Mouse (Mus musculus) retina, postnatal 7 days (tissue): ENCODE measurements at regions not wholly inside any gene's neighbourhood (a gene's known extent, or its start where the extent isn't known, plus 50 kb on each side); places are given as distances from the start of the nearest gene placed in this dataset.
"Not testable (repeated sequence)": the region's sequence is repeated elsewhere in the genome, so short reads cannot be mapped to it uniquely, and the experiment has no call there.

ENCODE experiments used
- DNase-seq: peaks from one replicate; pipeline ENCODE4 v3.0.0-alpha.2; 2012; ENCODE audit warnings: low read depth, low spot score

DNA sequence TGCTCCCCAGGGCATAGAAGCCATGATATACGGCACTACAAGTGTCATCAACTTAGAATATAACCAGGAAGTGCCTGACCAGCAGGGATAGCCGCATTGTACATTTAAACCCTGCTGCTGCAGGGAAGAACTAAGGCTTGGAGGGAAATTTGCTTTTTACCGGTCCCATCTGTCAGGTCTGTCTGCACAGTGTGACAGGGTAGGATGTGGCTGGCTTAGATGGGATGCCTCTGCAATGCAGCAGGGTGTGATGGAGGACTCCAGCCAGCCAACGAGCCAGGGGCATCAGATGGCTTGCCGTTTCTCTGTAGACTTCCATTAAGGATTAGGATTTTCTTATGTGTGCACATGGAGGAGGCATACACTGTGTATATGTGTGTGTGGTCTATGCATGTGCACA is 426.2 kb upstream of the Auts2 start:
- no peak for DNase-seq

DNA sequence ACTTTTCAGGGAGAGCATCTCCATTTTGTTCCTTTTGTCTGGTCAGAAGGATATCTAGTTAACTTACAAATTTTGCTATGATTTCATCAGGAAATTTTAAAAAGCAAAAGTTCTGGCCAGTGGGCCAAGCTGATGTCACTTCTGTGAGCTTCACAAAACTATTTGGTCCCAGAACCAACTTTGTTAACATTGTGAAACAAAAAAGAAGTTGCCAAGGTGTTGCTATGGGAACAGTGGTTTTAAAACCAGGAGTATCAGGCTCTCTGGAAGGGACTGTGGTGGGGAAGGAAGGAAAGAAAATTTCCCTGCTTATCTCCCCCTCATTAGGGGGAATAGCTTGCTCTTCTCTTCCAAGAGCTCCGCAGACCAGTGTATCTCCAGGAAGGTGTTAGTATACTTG is 416.8 kb upstream of the Auts2 start:
- no peak for DNase-seq

- no peak for DNase-seq
Observed at GRCm38 (mm10) chr5:132956184-132956583, 413.0 kb upstream of the Auts2 start.

GRCm38 (mm10) chr5:132955051-132955450 is 411.9 kb upstream of the Auts2 start:
- no peak for DNase-seq

DNA sequence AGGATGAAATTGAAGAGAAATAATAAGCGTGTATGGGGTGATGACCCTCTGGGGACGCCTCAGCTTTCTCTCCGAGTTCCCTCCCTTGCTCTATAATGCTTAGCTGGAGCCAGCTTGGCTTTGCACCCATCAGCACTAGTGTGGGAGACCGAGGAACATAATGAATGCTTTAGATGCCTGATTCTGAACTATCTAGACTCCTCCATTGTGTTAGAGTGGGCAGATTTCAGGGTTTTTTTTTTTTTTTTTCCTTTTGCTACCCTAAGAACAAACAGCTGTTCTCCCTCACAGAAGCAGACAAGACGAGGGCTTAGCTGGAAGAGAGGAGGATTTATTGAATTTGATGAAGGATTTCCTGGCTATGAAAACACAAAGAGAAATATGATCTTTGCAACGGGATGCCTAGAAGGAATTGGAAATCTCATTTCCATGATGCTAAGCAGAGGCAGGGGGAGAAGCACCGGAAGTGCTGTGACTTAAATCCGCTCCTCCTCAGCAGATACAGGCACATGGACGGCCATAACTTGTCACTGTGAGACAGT is 390.4 kb upstream of the Auts2 start:
- no peak for DNase-seq

DNA sequence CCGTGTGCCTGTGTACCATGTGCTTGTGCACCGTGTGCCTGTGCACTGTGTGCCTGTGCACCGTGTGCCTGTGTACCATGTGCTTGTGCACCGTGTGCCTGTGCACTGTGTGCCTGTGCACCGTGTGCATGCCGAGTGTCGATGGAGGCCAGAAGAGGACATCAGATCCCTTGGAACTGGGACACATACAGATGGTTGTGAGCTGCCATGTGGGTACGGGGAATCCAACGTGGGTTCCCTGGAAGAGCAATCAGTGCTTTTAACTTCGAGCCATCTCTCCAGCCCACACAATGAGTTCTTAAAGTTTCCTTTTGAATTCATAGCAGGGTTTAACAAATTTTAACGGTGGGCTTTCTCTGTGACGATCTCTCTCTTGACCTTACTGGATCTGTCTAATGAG is 386.8 kb upstream of the Auts2 start:
- DNase-seq = not testable (repeated sequence)

GRCm38 (mm10) chr5:132923365-132923764 is 380.2 kb upstream of the Auts2 start:
- DNase-seq = peak; percentile 6

DNA sequence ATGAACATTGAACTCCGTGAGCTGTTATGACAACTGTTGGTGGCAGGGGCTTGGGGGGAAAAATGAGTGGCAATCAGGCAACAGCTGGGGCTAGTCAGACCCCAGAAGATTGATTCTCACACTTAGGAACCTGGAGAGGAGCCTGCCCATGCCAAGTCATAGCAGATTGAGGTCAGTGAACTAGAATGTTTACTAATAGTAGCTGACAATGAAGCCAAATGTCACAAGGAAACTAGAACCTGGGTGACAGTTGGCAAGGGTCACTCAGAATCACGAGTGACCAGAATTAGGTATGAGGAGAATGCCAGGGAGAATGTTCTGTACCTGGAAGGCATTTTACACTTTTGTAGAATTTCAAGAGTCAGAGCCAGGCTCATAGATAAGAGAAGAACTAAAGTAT is 365.9 kb upstream of the Auts2 start:
- no peak for DNase-seq

- DNase-seq = no peak
Observed at GRCm38 (mm10) chr5:132908220-132908619, 365.1 kb upstream of the Auts2 start.

- DNase-seq = no peak
Observed at GRCm38 (mm10) chr5:132892591-132892990, 349.4 kb upstream of the Auts2 start.

- DNase-seq = no peak
Observed at GRCm38 (mm10) chr5:132884130-132884529, 341.0 kb upstream of the Auts2 start.

DNA sequence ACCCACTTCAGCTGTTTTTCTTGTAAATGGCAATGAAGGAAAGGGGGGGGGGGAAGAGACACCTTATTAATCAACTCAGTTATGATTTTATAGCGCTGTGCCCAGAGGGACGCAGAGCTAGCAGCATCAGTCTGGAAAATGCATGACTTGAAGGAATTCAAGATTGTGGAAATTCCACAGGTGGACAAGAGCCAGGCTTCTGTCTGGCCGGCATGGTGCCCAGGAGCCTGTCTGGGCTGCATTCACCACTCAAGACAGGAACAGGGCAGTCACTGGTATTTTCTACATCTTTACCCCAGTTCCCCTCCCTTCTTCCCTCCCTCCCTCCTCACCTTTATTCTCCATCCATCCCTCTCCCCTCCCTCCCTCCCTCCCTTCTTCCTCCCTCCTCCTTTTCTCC is 339.1 kb upstream of the Auts2 start:
- DNase-seq = no peak

DNA sequence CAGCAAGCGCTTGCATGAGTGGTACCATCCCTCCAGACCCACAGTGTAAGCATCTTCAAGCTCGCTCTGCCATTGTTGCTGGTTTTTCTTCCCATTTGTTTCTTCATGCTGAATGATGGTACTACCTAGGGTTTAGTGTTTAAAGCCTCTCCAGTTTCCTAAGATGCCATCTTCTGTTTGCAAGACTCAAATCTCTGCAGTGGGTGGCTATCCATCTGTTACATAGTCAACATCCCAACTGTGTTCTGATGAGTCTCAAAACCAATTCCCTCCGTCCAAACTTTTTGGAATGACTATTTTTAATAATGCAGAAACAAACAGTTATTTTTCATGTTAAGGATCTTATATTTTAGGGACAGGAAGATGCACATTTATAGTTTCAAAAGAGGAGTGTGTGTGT is 338.0 kb upstream of the Auts2 start:
- no peak for DNase-seq

DNA sequence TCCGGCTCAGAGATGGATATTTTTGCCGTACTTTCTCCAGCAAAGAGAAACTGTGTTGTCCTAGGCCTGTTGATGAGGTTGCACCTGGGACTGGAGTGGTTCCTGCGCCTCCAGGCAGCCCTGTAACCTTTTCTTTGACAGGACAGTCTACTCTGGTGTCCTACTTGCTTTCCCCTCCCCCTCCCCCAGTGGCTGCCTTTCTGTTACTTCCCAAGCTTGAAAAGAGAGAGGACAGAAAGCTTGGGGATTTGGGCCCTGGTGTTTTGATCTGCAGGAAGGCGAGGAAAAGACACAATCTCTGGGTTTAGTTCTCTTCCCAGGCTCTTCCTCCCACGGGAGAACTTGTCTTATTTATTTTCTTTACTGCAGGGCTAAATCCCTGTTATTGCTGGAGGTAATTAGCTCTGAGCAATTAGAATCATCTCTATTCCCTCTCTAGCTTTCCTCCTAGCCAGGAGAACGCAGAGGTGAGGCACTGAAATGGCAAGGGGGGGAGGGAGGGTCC is 333.2 kb upstream of the Auts2 start:
- no peak for DNase-seq

DNA sequence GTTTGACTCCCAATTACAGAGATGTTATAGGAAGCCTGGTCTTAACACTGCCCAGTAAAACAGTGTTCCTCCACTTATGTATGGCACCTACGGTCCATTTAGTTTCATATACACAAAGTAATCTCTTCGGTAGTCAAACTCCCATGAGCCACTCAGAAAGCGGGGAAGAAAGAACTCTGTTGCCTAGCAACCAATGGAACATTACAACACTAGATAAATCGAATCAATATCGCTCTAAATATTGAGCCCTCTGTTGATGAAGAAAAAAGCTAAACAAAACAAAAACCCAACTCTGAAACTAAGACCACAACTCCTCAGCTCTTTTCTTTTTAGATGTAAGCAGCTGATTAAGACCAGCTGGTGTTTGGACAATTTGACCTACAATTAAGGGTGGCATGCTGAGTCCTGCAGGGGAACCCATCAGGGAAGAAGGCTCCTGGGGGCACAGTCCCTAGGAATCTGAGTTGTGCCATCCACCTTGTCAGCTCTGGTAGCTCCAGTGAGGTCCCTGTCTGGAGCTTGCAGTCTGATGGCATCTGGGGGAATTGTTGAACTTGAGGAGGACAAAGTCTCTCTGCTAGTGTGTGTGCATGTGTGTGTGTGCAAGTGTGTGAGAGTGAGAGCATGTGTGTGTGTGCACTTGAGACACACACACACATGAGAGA is 315.8 kb upstream of the Auts2 start:
- DNase-seq = no peak

- DNase-seq = no peak
Observed at GRCm38 (mm10) chr5:132855619-132856510, 312.7 kb upstream of the Auts2 start.

- no peak for DNase-seq
Observed at GRCm38 (mm10) chr5:132850770-132851169, 307.6 kb upstream of the Auts2 start.

- no peak for DNase-seq
Observed at GRCm38 (mm10) chr5:132848086-132848485, 304.9 kb upstream of the Auts2 start.

GRCm38 (mm10) chr5:132843284-132843683 is 300.1 kb upstream of the Auts2 start:
- DNase-seq = no peak

- no peak for DNase-seq
Observed at GRCm38 (mm10) chr5:132841794-132842193, 298.6 kb upstream of the Auts2 start.

GRCm38 (mm10) chr5:132837420-132837819 is 294.3 kb upstream of the Auts2 start:
- no peak for DNase-seq

DNA sequence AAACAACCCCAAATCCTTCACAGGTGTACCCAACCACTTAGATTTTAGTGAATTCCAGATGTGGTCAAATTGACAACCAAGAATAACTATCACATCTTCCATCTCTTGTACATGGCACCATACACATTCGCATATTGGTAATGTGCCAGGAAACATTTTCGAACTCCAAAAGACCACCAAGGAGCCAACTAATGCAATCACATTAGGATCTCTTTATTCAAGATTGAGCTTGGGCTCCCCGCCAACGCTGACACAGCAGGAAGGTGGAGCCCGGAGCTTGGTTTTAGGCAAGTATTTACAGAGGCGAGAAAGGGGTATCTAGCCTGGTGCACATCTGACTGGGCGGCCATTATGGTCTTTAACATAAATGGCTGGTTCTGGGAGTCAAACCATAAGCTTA is 285.8 kb upstream of the Auts2 start:
- DNase-seq = no peak
